Mouse (Mus musculus) heart, embryonic 10.5 days (tissue): ENCODE data around the gene Rab3gap2. TPM values are rescaled to one million over a fixed set of nuclear protein-coding genes. Genes with fewer than 3 reads are reported as not detected.
A peak's percentile ranks its signal among the peaks of the same experiment; 100 is the strongest.

Experiments
- DNase-seq: peaks from one replicate; pipeline ENCODE4 v3.0.0-alpha.2; 2017; ENCODE audit warnings: low spot score
- H3K27ac ChIP-seq: fragments of 300-500 bp; sonication (generic); 2 replicates; pipeline ENCODE4 v1.5.1; 2016; ENCODE audit warnings: mild to moderate bottlenecking
- H3K27me3 ChIP-seq: fragments of 300-500 bp; sonication (generic); 2 replicates; pipeline ENCODE4 v1.6.1; 2016; ENCODE audit warnings: mild to moderate bottlenecking; ENCODE audit not compliant: poor library complexity, insufficient read depth, severe bottlenecking
- H3K36me3 ChIP-seq: fragments of 300-500 bp; sonication (generic); 2 replicates; pipeline ENCODE4 v1.6.1; 2016; ENCODE audit warnings: mild to moderate bottlenecking, moderate library complexity
- H3K4me1 ChIP-seq: fragments of 300-500 bp; sonication (generic); 2 replicates; pipeline ENCODE4 v1.6.1; 2016; ENCODE audit warnings: mild to moderate bottlenecking
- H3K4me3 ChIP-seq: fragments of 300-500 bp; sonication (generic); 2 replicates; pipeline ENCODE4 v1.5.1; 2016; ENCODE audit warnings: mild to moderate bottlenecking, moderate library complexity
- H3K9me3 ChIP-seq: fragments of 300-500 bp; sonication (generic); 2 replicates; pipeline ENCODE4 v1.6.1; 2016; ENCODE audit warnings: mild to moderate bottlenecking, moderate library complexity
- WGBS: fragments of 180-500 bp; shearing (Covaris S2); methylation state at CpG from one replicate; pipeline ENCODE4 v1.1.7; 2016; 5-methylcytosine and 5-hydroxymethylcytosine counted together
- polyA plus RNA-seq: library from polyadenylated mRNA; unstranded; fragments of >200 nt; fragmentation: Nextera tagmentation; extraction: Ambion mirVana; gene quantifications from 2 replicates; pipeline ENCODE4 v1.2.1, GENCODE M21; 2016

Rab3gap2 gene
- polyA plus RNA-seq, 1 experiment from 2014 or later, result 19.2 TPM

GRCm38 (mm10) chr1:185236530-185236929 is 32.6 kb downstream of the Rab3gap2 start:
- H3K9me3 ChIP-seq, result no peaks in the 10 kb centered on the region
- peaks cover 52% of the 10 kb centered on the region for H3K36me3 ChIP-seq
- 84% methylated on average over 4 of the region's 4 CpGs for WGBS
- H3K4me1 ChIP-seq, result 0 out of 2 replicates have a peak, but pooled peaks cover 4% of the 10 kb centered on the region
- no peak overlapping the region for H3K4me3 ChIP-seq
- H3K27me3 ChIP-seq, result no peaks in the 10 kb centered on the region
- no peak overlapping the region for H3K27ac ChIP-seq
- DNase-seq, result no peak

- 90% methylated on average over 8 of the region's 8 CpGs for WGBS
- DNase-seq, result no peak
- peaks cover 7% of the 10 kb centered on the region; the same call in 1 of the 2 replicates for H3K4me1 ChIP-seq
- H3K4me3 ChIP-seq, result no peak overlapping the region
- H3K36me3 ChIP-seq, result peaks cover 73% of the 10 kb centered on the region
- no peaks in the 10 kb centered on the region for H3K9me3 ChIP-seq
- no peak overlapping the region for H3K27ac ChIP-seq
- H3K27me3 ChIP-seq, result no peaks in the 10 kb centered on the region
These were observed 39.1 kb downstream of the Rab3gap2 start for GRCm38 (mm10) chr1:185243013-185243412.

GRCm38 (mm10) chr1:185245456-185245855 is 41.5 kb downstream of the Rab3gap2 start:
- H3K9me3 ChIP-seq, result no peaks in the 10 kb centered on the region
- H3K36me3 ChIP-seq, result peaks cover 78% of the 10 kb centered on the region
- H3K4me1 ChIP-seq, result peaks cover 7% of the 10 kb centered on the region; the same call in 1 of the 2 replicates
- H3K27ac ChIP-seq, result no peak overlapping the region
- WGBS, result 81% methylated on average over 7 of the region's 7 CpGs
- no peaks in the 10 kb centered on the region for H3K27me3 ChIP-seq
- no peak for DNase-seq
- no peak overlapping the region for H3K4me3 ChIP-seq

- peaks cover 83% of the 10 kb centered on the region for H3K36me3 ChIP-seq
- H3K27me3 ChIP-seq, result no peaks in the 10 kb centered on the region
- 89% methylated on average over 20 of the region's 20 CpGs for WGBS
- H3K4me1 ChIP-seq, result peaks cover 22% of the 10 kb centered on the region
- no peak overlapping the region for H3K27ac ChIP-seq
- H3K9me3 ChIP-seq, result no peaks in the 10 kb centered on the region
- H3K4me3 ChIP-seq, result no peak overlapping the region
- no peak for DNase-seq
These were observed 43.6 kb downstream of the Rab3gap2 start for GRCm38 (mm10) chr1:185247429-185248085.

GRCm38 (mm10) chr1:185248728-185249127 is 44.8 kb downstream of the Rab3gap2 start:
- peaks cover 88% of the 10 kb centered on the region for H3K36me3 ChIP-seq
- H3K27me3 ChIP-seq, result no peaks in the 10 kb centered on the region
- 87% methylated on average over 8 of the region's 8 CpGs for WGBS
- H3K9me3 ChIP-seq, result no peaks in the 10 kb centered on the region
- H3K4me1 ChIP-seq, result peaks cover 26% of the 10 kb centered on the region
- no peak for DNase-seq
- no peak overlapping the region for H3K27ac ChIP-seq
- no peak overlapping the region for H3K4me3 ChIP-seq

- Histone ChIP-seq H3K27me3 (no peaks in the 10 kb centered on the region), H3K36me3 (peaks cover 69% of the 10 kb centered on the region), H3K27ac (peak overlapping the region; percentile 73; the same call in 1 of the 2 replicates), H3K4me3 (no peak overlapping the region), H3K9me3 (no peaks in the 10 kb centered on the region), H3K4me1 (peaks cover 43% of the 10 kb centered on the region)
- 86% methylated on average over 3 of the region's 3 CpGs for WGBS
- DNase-seq, result no peak
These were observed 48.4 kb downstream of the Rab3gap2 start for GRCm38 (mm10) chr1:185252351-185252750.

GRCm38 (mm10) chr1:185253140-185253892 is 49.4 kb downstream of the Rab3gap2 start:
- peak overlapping the region; percentile 17; the same call in 1 of the 2 replicates for H3K27ac ChIP-seq
- H3K4me3 ChIP-seq, result no peak overlapping the region
- WGBS, result 68% methylated on average over 12 of the region's 12 CpGs
- no peaks in the 10 kb centered on the region for H3K9me3 ChIP-seq
- H3K4me1 ChIP-seq, result peaks cover 43% of the 10 kb centered on the region
- H3K36me3 ChIP-seq, result peaks cover 60% of the 10 kb centered on the region
- no peaks in the 10 kb centered on the region for H3K27me3 ChIP-seq
- DNase-seq, result no peak

- WGBS, result 85% methylated on average over 12 of the region's 12 CpGs
- Histone ChIP-seq H3K9me3 (no peaks in the 10 kb centered on the region), H3K4me3 (no peak overlapping the region), H3K27ac (peak overlapping the region; percentile 13; the same call in 1 of the 2 replicates), H3K4me1 (peaks cover 43% of the 10 kb centered on the region), H3K27me3 (no peaks in the 10 kb centered on the region), H3K36me3 (peaks cover 55% of the 10 kb centered on the region)
- DNase-seq, result no peak
These were observed 51.4 kb downstream of the Rab3gap2 start for GRCm38 (mm10) chr1:185255336-185255735.

- DNase-seq, result no peak
- H3K27me3 ChIP-seq, result no peaks in the 10 kb centered on the region
- no peaks in the 10 kb centered on the region for H3K9me3 ChIP-seq
- H3K4me1 ChIP-seq, result peaks cover 35% of the 10 kb centered on the region
- H3K4me3 ChIP-seq, result no peak overlapping the region
- no peak overlapping the region for H3K27ac ChIP-seq
- 52% methylated on average over 3 of the region's 3 CpGs for WGBS
- peaks cover 55% of the 10 kb centered on the region for H3K36me3 ChIP-seq
These were observed 52.8 kb downstream of the Rab3gap2 start for GRCm38 (mm10) chr1:185256753-185257152.

GRCm38 (mm10) chr1:185262565-185262964 is 58.6 kb downstream of the Rab3gap2 start:
- Histone ChIP-seq H3K4me1 (peaks cover 10% of the 10 kb centered on the region), H3K27ac (no peak overlapping the region), H3K36me3 (peaks cover 76% of the 10 kb centered on the region), H3K27me3 (0 out of 2 replicates have a peak, but pooled peaks cover 5% of the 10 kb centered on the region), H3K4me3 (no peak overlapping the region), H3K9me3 (no peaks in the 10 kb centered on the region)
- peak; percentile 89 for DNase-seq
- WGBS, result 27% methylated on average over 14 of the region's 14 CpGs

- H3K4me1 ChIP-seq, result no peaks in the 10 kb centered on the region
- WGBS, result 80% methylated on average over 4 of the region's 4 CpGs
- no peaks in the 10 kb centered on the region for H3K9me3 ChIP-seq
- DNase-seq, result no peak
- H3K36me3 ChIP-seq, result peaks cover 85% of the 10 kb centered on the region
- H3K4me3 ChIP-seq, result no peak overlapping the region
- H3K27ac ChIP-seq, result no peak overlapping the region
- 0 out of 2 replicates have a peak, but pooled peaks cover 5% of the 10 kb centered on the region for H3K27me3 ChIP-seq
These were observed 64.8 kb downstream of the Rab3gap2 start for GRCm38 (mm10) chr1:185268675-185269074.

- 93% methylated on average over 8 of the region's 8 CpGs for WGBS
- H3K4me3 ChIP-seq, result no peak overlapping the region
- H3K9me3 ChIP-seq, result no peaks in the 10 kb centered on the region
- H3K27ac ChIP-seq, result no peak overlapping the region
- peaks cover 5% of the 10 kb centered on the region; the same call in 1 of the 2 replicates for H3K4me1 ChIP-seq
- no peaks in the 10 kb centered on the region for H3K27me3 ChIP-seq
- DNase-seq, result no peak
- peaks cover 81% of the 10 kb centered on the region for H3K36me3 ChIP-seq
These were observed 66.6 kb downstream of the Rab3gap2 start for GRCm38 (mm10) chr1:185270403-185271097.

- no peak overlapping the region for H3K27ac ChIP-seq
- no peak for DNase-seq
- H3K4me1 ChIP-seq, result peaks cover 5% of the 10 kb centered on the region; the same call in 1 of the 2 replicates
- H3K4me3 ChIP-seq, result no peak overlapping the region
- H3K9me3 ChIP-seq, result no peaks in the 10 kb centered on the region
- H3K27me3 ChIP-seq, result no peaks in the 10 kb centered on the region
- WGBS, result 91% methylated on average over 9 of the region's 9 CpGs
- peaks cover 82% of the 10 kb centered on the region for H3K36me3 ChIP-seq
These were observed 67.5 kb downstream of the Rab3gap2 start for GRCm38 (mm10) chr1:185271373-185271772.
